Mouse (Mus musculus): ENCODE measurements around the gene Usp22.

The Usp22 gene

DNA sequence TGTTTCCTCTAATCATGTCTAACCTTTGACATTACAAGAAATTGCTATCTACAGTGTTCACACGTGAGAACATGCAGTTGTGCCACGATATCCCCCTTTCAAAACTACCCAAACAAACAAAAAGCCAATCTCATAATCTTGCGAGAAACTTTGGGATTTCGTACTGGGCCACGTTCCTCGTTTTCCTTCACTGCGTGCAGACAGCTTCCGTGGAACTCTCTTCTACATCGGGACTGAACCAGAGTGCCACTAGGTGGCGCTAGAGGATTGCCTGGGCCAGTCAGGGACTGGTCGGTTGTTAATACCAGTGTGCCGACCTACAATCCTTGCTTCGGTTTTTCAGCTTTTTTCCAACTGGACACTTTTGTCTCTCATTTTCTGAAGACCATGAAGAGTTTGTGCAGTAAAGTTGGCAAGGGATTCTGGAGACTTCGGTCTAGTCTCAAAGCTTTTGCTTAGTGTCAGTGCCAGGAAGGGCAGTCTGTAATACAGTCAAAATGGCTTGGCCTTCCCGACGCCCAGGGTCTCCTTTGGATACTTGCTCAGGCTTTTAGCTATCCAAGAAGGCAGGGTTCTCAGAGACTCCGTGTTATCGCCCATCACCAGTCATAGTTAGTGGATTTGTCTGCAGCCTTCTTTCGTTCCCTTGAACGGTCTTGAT, 70.5 kb downstream of the Usp22 start:
- DNase-seq (ENCODE audit: low spot score in 2 of 2): peak; percentile 87 to 93

DNA sequence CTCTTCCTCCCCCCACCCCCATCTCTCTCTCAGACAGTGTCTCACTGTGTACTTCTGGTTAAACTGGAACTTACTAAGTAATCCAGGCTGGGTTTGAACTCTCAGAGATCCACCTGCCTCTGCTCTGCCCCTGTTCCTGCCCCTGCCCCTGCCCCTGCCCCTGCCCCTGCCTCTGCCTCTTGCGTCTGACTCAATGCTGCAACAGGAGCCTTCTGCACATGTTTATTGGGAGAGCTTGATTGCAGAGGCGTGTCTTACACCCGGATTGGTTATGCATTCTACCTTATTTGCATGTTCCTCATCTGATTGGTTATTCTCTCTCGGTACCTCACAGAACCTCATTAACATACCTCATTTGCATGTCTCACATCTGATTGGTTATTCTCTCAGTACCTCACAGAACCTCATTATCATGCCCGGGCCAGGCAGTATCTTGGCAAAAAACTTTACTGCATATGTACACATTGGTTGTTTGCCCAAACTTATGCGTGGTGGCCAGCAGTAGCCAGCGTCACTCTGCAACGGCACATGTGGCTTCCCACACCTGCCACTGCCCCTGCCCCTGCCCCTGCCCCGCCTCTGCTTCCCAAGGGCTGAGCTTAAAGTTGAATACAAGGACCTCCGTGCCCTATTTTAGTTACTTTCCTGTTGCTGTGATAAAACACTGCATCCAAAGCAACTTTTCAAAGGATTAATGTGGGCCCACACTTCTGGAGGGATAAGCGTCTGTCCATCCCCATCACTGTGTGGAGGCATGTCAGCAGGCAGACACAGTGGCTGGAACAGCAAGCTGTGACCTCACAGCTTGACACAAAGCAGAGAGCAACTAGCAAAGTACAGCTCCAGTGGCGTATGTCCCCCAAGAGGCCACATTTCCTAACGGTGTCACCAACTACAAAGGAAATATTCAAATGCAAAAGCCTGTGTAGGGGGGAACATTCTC, 72.2 kb downstream of the Usp22 start:
- DNase-seq (ENCODE audit: low spot score in 2 of 2): no peak

All from cerebellum, postnatal 4 days (tissue).